Mouse (Mus musculus): ENCODE measurements around the gene Brap.

DNA sequence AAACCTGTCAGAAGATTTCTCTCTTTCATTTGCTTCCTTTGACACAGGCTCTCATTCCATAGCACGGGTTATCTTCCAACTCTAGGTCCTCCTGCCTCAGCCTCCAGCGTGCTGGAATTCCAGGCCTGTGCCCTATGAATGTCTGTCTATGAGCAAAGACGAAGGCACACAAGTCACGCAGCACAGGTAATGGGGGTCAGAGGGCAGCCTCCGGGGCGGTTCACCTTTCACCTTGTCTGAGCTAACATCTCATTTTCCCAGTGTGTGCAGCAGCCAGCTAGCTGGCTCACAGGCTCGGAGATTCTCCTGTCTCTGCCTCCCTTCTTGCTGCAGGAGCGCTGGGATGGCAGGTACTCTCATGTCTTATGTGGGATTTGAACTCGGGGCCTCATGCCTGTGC lies 20.8 kb upstream of the Brap start:
- TF ChIP-seq POLR2A (IDR thresholded peaks at IDR 0.05; ENCODE audit: extremely low read depth, insufficient read depth, low read length) (no peak), CTCF (IDR thresholded peaks at IDR 0.05; ENCODE audit: low read depth, low read length) (no peak)

All from liver, adult 2 months (tissue).